Mouse (Mus musculus) liver, embryonic 15.5 days (tissue): ENCODE measurements around the gene Tigd2. TPM values are rescaled to one million over a fixed set of nuclear protein-coding genes. Genes with fewer than 3 reads are reported as not detected.

ENCODE experiments used
- ATAC-seq: fragments of 200-750 bp; cut with Nextera tagmentation; 2 replicates; pipeline ENCODE4 v1.8.0; 2017; ENCODE audit warnings: moderate number of reproducible peaks, mild to moderate bottlenecking, moderate library complexity; ENCODE audit not compliant: insufficient read depth
- H3K27ac ChIP-seq: fragments of 300-500 bp; sonication (generic); replicated peaks from 2 replicates; pipeline ENCODE4 v1.5.1; 2015; ENCODE audit warnings: mild to moderate bottlenecking, inconsistent platforms
- H3K27me3 ChIP-seq: fragments of 300-500 bp; sonication (generic); 2 replicates; pipeline ENCODE4 v1.6.1; 2015; ENCODE audit warnings: mild to moderate bottlenecking, inconsistent platforms
- H3K36me3 ChIP-seq: fragments of 300-500 bp; sonication (generic); replicated peaks from 2 replicates; pipeline ENCODE4 v1.6.1; 2015; ENCODE audit warnings: moderate library complexity, mild to moderate bottlenecking, inconsistent platforms
- H3K4me1 ChIP-seq: fragments of 300-500 bp; sonication (generic); replicated peaks from 2 replicates; pipeline ENCODE4 v1.6.1; 2015; ENCODE audit warnings: inconsistent platforms
- H3K4me2 ChIP-seq: fragments of 300-500 bp; sonication (generic); 2 replicates; pipeline ENCODE4 v1.6.1; 2015; ENCODE audit warnings: moderate library complexity, mild to moderate bottlenecking, inconsistent platforms
- H3K4me3 ChIP-seq: fragments of 300-500 bp; sonication (generic); replicated peaks from 2 replicates; pipeline ENCODE4 v1.5.1; 2015; ENCODE audit warnings: mild to moderate bottlenecking, inconsistent platforms
- H3K9ac ChIP-seq: fragments of 300-500 bp; sonication (generic); 2 replicates; pipeline ENCODE4 v1.6.1; 2015; ENCODE audit warnings: moderate library complexity, mild to moderate bottlenecking, inconsistent platforms
- H3K9me3 ChIP-seq: fragments of 300-500 bp; sonication (generic); replicated peaks from 2 replicates; pipeline ENCODE4 v1.6.1; 2016; ENCODE audit warnings: inconsistent platforms
- WGBS: fragments of 180-500 bp; shearing (Covaris S2); methylation state at CpG from one replicate; pipeline ENCODE4 v1.1.7; 2015; ENCODE audit warnings: mixed read lengths; ENCODE audit not compliant: insufficient replicate concordance; 5-methylcytosine and 5-hydroxymethylcytosine counted together
- polyA plus RNA-seq: library from polyadenylated mRNA; unstranded; fragments of >200 nt; fragmentation: Nextera tagmentation; extraction: Ambion mirVana; gene quantifications from 2 replicates; pipeline ENCODE4 v1.2.1, GENCODE M21; 2015

Tigd2 gene
- polyA plus RNA-seq = 3.0 and 3.4 TPM in 2 replicates

GRCm38 (mm10) chr6:59208685-59209298 lies at the start of gene Tigd2:
Tigd2 (plus strand) TSS chr6:59208870.
- under 1% methylated on average over 62 of the region's 62 CpGs for WGBS
- Histone ChIP-seq H3K4me2 (peak within 1 kb of the TSS; percentile 81), H3K4me1 (peaks cover 11% of the 10 kb centered on the region), H3K27me3 (no peaks in the 10 kb centered on the region), H3K4me3 (peak within 1 kb of the TSS; percentile 81), H3K9me3 (no peaks in the 10 kb centered on the region), H3K9ac (peak within 1 kb of the TSS; percentile 70), H3K27ac (peak within 1 kb of the TSS; percentile 69), H3K36me3 (no peaks in the 10 kb centered on the region)
- ATAC-seq = peak; percentile 92

GRCm38 (mm10) chr6:59161801-59162478 lies 46.7 kb upstream of the Tigd2 start:
- no peaks in the 10 kb centered on the region for H3K27me3 ChIP-seq
- no peak overlapping the region for H3K4me2 ChIP-seq
- H3K36me3 ChIP-seq = no peaks in the 10 kb centered on the region
- no peaks in the 10 kb centered on the region for H3K9me3 ChIP-seq
- WGBS = 63% methylated on average over 4 of the region's 4 CpGs
- no peak for ATAC-seq
- H3K9ac ChIP-seq = no peak overlapping the region
- H3K4me1 ChIP-seq = no peaks in the 10 kb centered on the region
- H3K4me3 ChIP-seq = no peak overlapping the region
- H3K27ac ChIP-seq = no peak overlapping the region

DNA sequence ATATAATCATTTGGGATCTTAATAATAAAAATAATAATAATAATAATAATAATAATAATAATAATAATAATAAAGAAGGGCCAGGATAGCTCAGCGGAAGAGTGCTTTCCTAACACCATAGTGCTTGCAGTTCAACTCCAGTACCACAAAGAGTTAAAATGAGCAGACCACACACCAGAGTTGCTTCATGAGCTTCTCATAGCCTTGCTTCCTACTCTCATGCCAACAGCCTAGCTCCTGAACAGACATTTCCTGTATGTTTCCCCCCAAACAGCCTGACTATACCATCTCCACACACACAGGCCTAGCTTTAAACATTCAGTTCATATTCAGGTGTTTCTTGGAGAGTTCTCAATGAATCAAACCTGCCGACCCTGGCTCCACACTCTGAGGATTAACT lies 45.8 kb upstream of the Tigd2 start:
- Histone ChIP-seq H3K36me3 (no peaks in the 10 kb centered on the region), H3K27ac (no peak overlapping the region), H3K9ac (no peak overlapping the region), H3K4me3 (no peak overlapping the region), H3K27me3 (no peaks in the 10 kb centered on the region), H3K4me2 (no peak overlapping the region), H3K9me3 (no peaks in the 10 kb centered on the region), H3K4me1 (no peaks in the 10 kb centered on the region)
- no peak for ATAC-seq
- 60% methylated on average over 2 of the region's 2 CpGs for WGBS

DNA sequence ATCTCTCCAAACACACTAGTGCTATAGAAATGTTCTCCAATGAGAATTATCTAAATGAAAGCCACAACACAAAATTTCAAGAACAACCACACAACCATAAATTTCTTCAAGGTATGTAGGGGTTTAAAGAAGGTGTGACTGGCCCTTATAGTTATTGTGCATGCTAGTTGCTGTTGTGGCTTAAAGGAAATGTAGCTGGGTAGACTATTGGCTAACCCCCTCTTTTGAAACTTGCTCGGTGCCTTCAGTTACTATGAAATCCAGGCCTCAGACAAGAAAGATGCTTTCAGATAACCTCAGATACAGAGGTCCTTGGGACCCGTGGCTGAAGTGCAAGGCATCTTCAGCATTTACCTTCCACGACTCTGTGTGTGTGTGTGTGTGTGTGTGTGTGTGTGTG lies 45.3 kb upstream of the Tigd2 start:
- Histone ChIP-seq H3K4me1 (no peaks in the 10 kb centered on the region), H3K4me2 (no peak overlapping the region), H3K9ac (no peak overlapping the region), H3K9me3 (no peaks in the 10 kb centered on the region), H3K36me3 (no peaks in the 10 kb centered on the region), H3K4me3 (no peak overlapping the region), H3K27ac (no peak overlapping the region), H3K27me3 (no peaks in the 10 kb centered on the region)
- ATAC-seq = no peak
- 42% methylated on average over 3 of the region's 3 CpGs for WGBS

DNA sequence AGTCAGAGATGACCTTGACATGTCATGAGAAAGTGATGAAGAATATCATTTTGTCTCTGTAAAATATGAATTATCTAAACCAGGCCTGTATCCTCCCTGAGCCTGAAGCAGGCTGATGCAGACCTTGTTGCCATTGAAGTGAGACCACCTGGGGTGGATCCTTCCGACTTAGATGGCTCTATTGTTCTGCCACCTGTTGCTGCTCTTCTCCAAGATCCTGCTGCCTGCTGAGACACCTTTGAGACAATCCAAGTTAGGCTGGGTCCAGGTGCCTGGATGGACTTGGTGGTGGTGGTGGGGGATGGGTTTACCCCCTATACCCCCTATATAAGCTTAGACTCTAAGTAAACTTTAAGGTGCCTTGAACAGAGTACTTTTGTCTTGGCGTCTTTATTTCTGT lies 39.7 kb upstream of the Tigd2 start:
- Histone ChIP-seq H3K27me3 (no peaks in the 10 kb centered on the region), H3K9ac (no peak overlapping the region), H3K4me3 (no peak overlapping the region), H3K4me1 (no peaks in the 10 kb centered on the region), H3K36me3 (no peaks in the 10 kb centered on the region), H3K27ac (no peak overlapping the region), H3K4me2 (no peak overlapping the region), H3K9me3 (no peaks in the 10 kb centered on the region)
- 17% methylated on average over 2 of the region's 2 CpGs for WGBS
- no peak for ATAC-seq

DNA sequence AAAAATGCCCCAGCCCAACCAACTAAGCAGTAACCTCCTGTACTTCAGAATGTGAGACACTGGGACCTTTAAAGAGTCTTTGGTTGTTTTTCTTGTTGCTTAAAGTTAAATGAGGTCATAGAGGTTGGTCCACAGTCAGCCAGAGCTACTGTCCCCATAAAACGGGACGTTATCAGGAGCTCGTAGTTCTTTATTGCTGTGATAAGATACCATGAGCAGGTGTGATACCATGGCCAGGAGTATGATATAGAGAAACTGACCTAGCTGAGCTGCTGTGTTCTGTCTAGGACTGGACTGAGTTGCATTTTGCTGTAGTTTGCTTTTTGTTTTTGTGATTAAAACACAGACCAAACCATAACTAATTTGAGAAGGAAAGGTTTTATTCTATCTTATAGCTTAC lies 37.4 kb upstream of the Tigd2 start:
- no peak overlapping the region for H3K4me3 ChIP-seq
- H3K27ac ChIP-seq = no peak overlapping the region
- H3K9me3 ChIP-seq = no peaks in the 10 kb centered on the region
- WGBS = 46% methylated on average over 3 of the region's 3 CpGs
- H3K27me3 ChIP-seq = no peaks in the 10 kb centered on the region
- no peaks in the 10 kb centered on the region for H3K36me3 ChIP-seq
- no peak overlapping the region for H3K9ac ChIP-seq
- H3K4me1 ChIP-seq = no peaks in the 10 kb centered on the region
- ATAC-seq = no peak
- no peak overlapping the region for H3K4me2 ChIP-seq

- Histone ChIP-seq H3K9me3 (no peaks in the 10 kb centered on the region), H3K27ac (no peak overlapping the region), H3K27me3 (no peaks in the 10 kb centered on the region), H3K4me3 (no peak overlapping the region), H3K4me1 (no peaks in the 10 kb centered on the region), H3K36me3 (no peaks in the 10 kb centered on the region), H3K9ac (no peak overlapping the region), H3K4me2 (no peak overlapping the region)
- no peak for ATAC-seq
- WGBS = 32% methylated on average over 1 of the region's 1 CpGs
These were observed 34.7 kb upstream of the Tigd2 start for GRCm38 (mm10) chr6:59173940-59174339.

GRCm38 (mm10) chr6:59178051-59178450 lies 30.6 kb upstream of the Tigd2 start:
- no peaks in the 10 kb centered on the region for H3K4me1 ChIP-seq
- ATAC-seq = no peak
- no peaks in the 10 kb centered on the region for H3K9me3 ChIP-seq
- 54% methylated on average over 3 of the region's 3 CpGs for WGBS
- H3K36me3 ChIP-seq = no peaks in the 10 kb centered on the region
- no peak overlapping the region for H3K9ac ChIP-seq
- H3K27ac ChIP-seq = no peak overlapping the region
- no peak overlapping the region for H3K4me3 ChIP-seq
- H3K27me3 ChIP-seq = no peaks in the 10 kb centered on the region
- H3K4me2 ChIP-seq = no peak overlapping the region

GRCm38 (mm10) chr6:59180376-59180996 lies 28.2 kb upstream of the Tigd2 start:
- 32% methylated on average over 7 of the region's 7 CpGs for WGBS
- ATAC-seq = no peak
- Histone ChIP-seq H3K27me3 (no peaks in the 10 kb centered on the region), H3K9ac (no peak overlapping the region), H3K9me3 (no peaks in the 10 kb centered on the region), H3K4me1 (no peaks in the 10 kb centered on the region), H3K4me3 (no peak overlapping the region), H3K36me3 (no peaks in the 10 kb centered on the region), H3K4me2 (no peak overlapping the region), H3K27ac (no peak overlapping the region)

DNA sequence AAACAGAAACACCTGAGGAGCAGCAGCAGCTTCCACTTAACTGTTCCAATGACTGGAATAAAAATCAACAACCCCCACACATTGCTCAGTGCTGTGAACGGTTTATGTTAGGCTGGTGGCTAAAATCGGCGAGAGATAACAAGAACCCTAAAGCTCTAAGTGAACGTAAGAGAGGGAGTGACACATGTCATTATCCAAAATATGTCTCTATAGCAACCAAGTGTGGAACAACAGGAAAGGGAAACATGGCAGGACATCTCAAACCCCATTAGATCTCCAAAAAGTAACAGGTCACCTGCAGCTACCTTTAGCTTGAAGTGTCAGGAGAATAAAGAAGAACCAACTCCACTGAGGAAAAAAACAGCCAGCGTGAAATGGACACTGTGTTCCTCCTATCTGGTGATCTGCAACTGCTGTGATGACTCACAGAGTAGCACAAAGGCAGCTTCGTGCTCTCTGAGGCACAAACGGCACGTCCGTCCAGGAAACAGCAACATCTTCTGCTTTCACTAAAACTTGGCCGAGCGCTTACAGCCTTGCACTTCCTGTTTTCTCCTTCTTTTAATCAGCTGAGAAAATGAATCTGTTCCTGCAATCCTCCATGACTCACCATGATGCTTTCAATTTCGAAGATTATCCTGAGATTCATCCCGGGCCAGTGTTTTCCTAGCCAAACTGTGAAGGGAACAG lies 23.5 kb upstream of the Tigd2 start:
- ATAC-seq = no peak
- Histone ChIP-seq H3K9me3 (no peaks in the 10 kb centered on the region), H3K27me3 (no peaks in the 10 kb centered on the region), H3K36me3 (no peaks in the 10 kb centered on the region), H3K27ac (no peak overlapping the region), H3K4me1 (no peaks in the 10 kb centered on the region), H3K9ac (no peak overlapping the region), H3K4me3 (no peak overlapping the region), H3K4me2 (peak overlapping the region; percentile 7)
- 17% methylated on average over 13 of the region's 13 CpGs for WGBS

DNA sequence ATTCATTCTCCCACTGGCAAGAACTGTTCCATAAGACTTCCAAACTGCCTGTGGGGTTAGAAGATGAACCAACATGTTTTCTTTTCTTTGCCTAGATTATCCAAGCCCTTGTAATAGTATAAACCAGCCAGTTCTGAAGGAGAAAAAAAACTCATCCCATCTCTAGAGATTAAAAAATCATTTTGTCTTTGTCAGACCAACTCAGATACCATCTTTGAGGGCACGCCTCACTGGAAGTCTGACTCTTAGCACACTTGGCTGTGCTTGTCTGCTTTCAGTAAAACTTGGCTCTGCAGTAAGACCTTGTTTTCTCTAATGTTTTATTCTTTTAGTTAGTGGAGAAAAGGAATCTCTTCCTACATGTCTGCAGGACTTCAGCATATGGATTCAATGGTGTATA lies 18.7 kb upstream of the Tigd2 start:
- Histone ChIP-seq H3K4me3 (no peak overlapping the region), H3K4me2 (no peak overlapping the region), H3K27ac (no peak overlapping the region), H3K36me3 (no peaks in the 10 kb centered on the region), H3K9me3 (no peaks in the 10 kb centered on the region), H3K27me3 (no peaks in the 10 kb centered on the region), H3K4me1 (no peaks in the 10 kb centered on the region), H3K9ac (no peak overlapping the region)
- WGBS = 44% methylated on average over 1 of the region's 1 CpGs
- ATAC-seq = no peak
